8 mouse cellular contexts compared by ENCODE assay signal in genomic region chr1:62951067-62951809, GRCm38 (mm10).
DNase-seq lines count a peak whose midpoint lies in the region.

No protein-coding gene starts in this region.

- peak; percentile 58 for DNase-seq in adrenal gland, postnatal 10 days
- DNase-seq in adrenal gland, postnatal 4 days (ENCODE audit: low spot score in 2 of 2): no peak
- peak; percentile 43 for DNase-seq in urinary bladder, postnatal 14 days (ENCODE audit: low spot score)
- no peak for DNase-seq in urinary bladder, postnatal 25 days (ENCODE audit: low spot score)
- peak; percentile 37 for DNase-seq in kidney, adult 18-20 months
- DNase-seq in frontal cortex, postnatal 25 days (ENCODE audit: low spot score in 2 of 2): no peak
- no peak for DNase-seq in embryo, embryonic 10 days (ENCODE audit: low spot score)
- no peak for DNase-seq in layer of hippocampus, adult 9-11 months

Comparison
In these comparisons a context has a peak if more than half of its experiments do, and no peak if none do; other contexts are left out.
1. DNase-seq: peak in adrenal gland, postnatal 10 days (single experiment), urinary bladder, postnatal 14 days (single experiment) and kidney, adult 18-20 months (single experiment); none in adrenal gland, postnatal 4 days (0 of 2), urinary bladder, postnatal 25 days (single experiment), frontal cortex, postnatal 25 days (0 of 2), embryo, embryonic 10 days (single experiment) and layer of hippocampus, adult 9-11 months (single experiment).